Mouse (Mus musculus) hindbrain, embryonic 10.5 days (tissue): ENCODE data around the gene Opn5. TPM values are rescaled to one million over a fixed set of nuclear protein-coding genes. Genes with fewer than 3 reads are reported as not detected.

ENCODE experiments used
- DNase-seq: peaks from one replicate; pipeline ENCODE4 v3.0.0-alpha.2; 2017; ENCODE audit warnings: low spot score
- H3K27ac ChIP-seq: fragments of 300-500 bp; sonication (generic); 2 replicates; pipeline ENCODE4 v1.5.1; 2016; ENCODE audit warnings: mild to moderate bottlenecking, moderate library complexity
- H3K27me3 ChIP-seq: fragments of 300-500 bp; sonication (generic); 2 replicates; pipeline ENCODE4 v1.6.1; 2016; ENCODE audit warnings: mild to moderate bottlenecking; ENCODE audit not compliant: poor library complexity, insufficient read depth, severe bottlenecking
- H3K36me3 ChIP-seq: fragments of 300-500 bp; sonication (generic); 2 replicates; pipeline ENCODE4 v1.6.1; 2016; ENCODE audit warnings: mild to moderate bottlenecking, moderate library complexity
- H3K4me1 ChIP-seq: fragments of 300-500 bp; sonication (generic); replicated peaks from 2 replicates; pipeline ENCODE4 v1.6.1; 2016; ENCODE audit warnings: mild to moderate bottlenecking
- H3K4me3 ChIP-seq: fragments of 300-500 bp; sonication (generic); 2 replicates; pipeline ENCODE4 v1.5.1; 2016; ENCODE audit warnings: mild to moderate bottlenecking, moderate library complexity
- H3K9me3 ChIP-seq: fragments of 300-500 bp; sonication (generic); 2 replicates; pipeline ENCODE4 v1.6.1; 2016; ENCODE audit warnings: mild to moderate bottlenecking, moderate library complexity
- WGBS: fragments of 180-500 bp; shearing (Covaris S2); methylation state at CpG from one replicate; pipeline ENCODE4 v1.1.7; 2016; 5-methylcytosine and 5-hydroxymethylcytosine counted together
- polyA plus RNA-seq: library from polyadenylated mRNA; unstranded; fragments of >200 nt; fragmentation: Nextera tagmentation; extraction: Ambion mirVana; gene quantifications from 2 replicates; pipeline ENCODE4 v1.2.1, GENCODE M21; 2016

The Opn5 gene
- 0.08 TPM in 1 of 2 replicates, not detected in the other for polyA plus RNA-seq

DNA sequence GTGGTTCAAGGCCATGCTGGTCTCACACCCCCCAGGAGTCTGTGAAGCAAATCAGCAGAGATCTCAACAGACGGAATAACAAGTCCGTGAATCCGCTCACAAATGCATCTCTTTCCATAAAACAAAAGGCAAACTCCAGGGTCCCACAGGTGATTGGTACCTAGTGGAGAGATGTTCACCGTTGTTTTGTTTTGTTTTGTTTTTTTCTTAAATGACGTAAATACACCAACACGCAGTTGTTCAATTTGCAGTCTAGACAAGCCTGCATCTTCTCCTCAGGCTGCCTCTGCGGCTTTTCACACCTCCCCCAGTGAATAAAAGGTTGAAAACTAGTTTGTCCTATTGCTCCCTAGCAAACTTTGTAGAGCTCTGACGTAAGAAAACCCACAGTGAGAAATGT is at the start of gene Opn5:
Gene Opn5 (minus strand): TSS at position 101 of the 400 bp plus-strand sequence.
- no peak for DNase-seq
- Histone ChIP-seq H3K4me3 (no peak within 1 kb of the TSS), H3K27me3 (no peaks in the 10 kb centered on the region), H3K9me3 (no peaks in the 10 kb centered on the region), H3K36me3 (no peaks in the 10 kb centered on the region), H3K4me1 (peaks cover 5% of the 10 kb centered on the region; the same call in 1 of the 2 replicates), H3K27ac (no peak within 1 kb of the TSS)
- WGBS = 85% methylated on average over 8 of the region's 8 CpGs

DNA sequence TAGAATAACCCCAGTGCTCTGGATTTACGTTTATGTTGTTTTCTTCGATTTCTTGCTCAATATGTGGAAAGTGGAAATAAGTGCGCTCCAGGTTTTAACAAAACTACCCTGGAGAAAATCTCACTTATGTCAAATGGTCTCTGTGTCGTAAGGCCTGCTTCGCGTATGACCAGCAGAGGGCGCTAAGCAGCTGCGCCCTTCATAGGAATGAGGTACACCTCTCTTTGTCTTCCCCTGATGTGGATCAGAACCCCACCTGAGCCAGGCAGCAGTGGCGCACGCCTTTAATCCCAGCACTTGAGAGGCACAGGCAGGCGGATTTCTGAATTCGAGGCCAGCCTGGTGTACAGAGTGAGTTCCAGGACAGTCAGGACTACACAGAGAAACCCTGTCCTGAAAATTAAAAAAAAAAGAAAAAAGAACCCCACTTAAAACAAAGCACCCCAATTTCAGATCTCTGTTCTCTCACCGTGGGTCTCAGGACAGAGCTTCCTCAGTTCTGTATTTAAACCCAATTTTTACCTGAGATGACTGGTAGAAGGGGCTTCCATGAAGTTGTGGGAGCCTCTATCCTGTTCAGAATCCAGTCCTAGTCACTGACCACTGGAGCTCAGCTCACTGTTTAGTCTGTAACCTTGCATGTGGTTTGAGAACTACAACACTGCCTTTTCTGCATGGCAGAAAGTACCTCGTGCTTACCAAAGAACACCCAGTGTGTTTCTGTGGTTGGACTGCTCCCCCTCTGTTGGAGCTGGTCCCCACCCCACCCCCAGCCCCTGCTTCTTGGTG is 47.6 kb upstream of the Opn5 start:
- 29% methylated on average over 14 of the region's 14 CpGs for WGBS
- Histone ChIP-seq H3K4me1 (no peaks in the 10 kb centered on the region), H3K9me3 (no peaks in the 10 kb centered on the region), H3K4me3 (no peak overlapping the region), H3K27me3 (no peaks in the 10 kb centered on the region), H3K27ac (no peak overlapping the region; the same call in 1 of the 2 replicates), H3K36me3 (no peaks in the 10 kb centered on the region)
- DNase-seq = peak; percentile 66

DNA sequence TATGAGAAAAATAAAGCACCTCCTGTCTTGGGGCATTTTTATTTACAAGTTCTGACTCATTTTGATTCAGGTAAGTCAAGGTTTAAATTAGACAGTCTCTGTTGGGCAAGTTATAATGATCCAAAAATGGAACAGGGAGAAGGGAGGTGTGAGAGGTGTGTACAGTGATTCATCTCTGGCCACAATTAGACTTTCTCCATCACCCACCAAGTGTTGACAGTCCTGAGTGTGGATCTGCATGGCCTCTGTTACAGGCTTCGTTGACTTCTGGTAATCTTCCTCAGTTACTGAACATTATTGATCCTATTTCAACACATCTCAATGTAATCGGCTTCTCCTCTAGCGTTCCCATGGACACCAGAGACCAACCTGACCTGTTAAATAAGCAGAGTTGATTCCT is 32.2 kb upstream of the Opn5 start:
- no peak for DNase-seq
- Histone ChIP-seq H3K4me3 (no peak overlapping the region), H3K36me3 (no peaks in the 10 kb centered on the region), H3K4me1 (no peaks in the 10 kb centered on the region), H3K27ac (no peak overlapping the region), H3K27me3 (no peaks in the 10 kb centered on the region), H3K9me3 (no peaks in the 10 kb centered on the region)
- 91% methylated on average over 3 of the region's 3 CpGs for WGBS

DNA sequence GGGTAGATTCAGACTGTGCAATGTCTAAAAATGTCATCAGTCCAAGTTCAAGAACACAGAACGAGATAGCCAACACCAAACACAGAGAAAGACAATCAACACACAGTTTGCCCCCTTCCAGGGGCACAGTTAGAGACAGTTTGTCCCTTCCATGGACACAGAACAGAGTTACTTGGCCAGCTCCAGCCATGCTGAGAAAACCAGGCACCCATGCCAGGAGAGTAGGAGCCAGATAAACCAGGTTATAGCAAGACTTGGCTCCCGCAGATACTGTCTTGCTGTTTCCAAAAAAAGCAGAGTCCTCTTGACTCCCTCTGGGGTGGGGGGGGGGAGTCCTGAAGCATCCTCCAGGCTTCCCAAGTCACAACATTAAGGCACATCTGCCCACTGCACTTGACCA is 19.0 kb upstream of the Opn5 start:
- H3K27me3 ChIP-seq = no peaks in the 10 kb centered on the region
- WGBS = 88% methylated on average over 2 of the region's 2 CpGs
- no peak for DNase-seq
- no peak overlapping the region for H3K4me3 ChIP-seq
- H3K9me3 ChIP-seq = no peaks in the 10 kb centered on the region
- H3K4me1 ChIP-seq = no peaks in the 10 kb centered on the region
- no peak overlapping the region for H3K27ac ChIP-seq
- no peaks in the 10 kb centered on the region for H3K36me3 ChIP-seq

DNA sequence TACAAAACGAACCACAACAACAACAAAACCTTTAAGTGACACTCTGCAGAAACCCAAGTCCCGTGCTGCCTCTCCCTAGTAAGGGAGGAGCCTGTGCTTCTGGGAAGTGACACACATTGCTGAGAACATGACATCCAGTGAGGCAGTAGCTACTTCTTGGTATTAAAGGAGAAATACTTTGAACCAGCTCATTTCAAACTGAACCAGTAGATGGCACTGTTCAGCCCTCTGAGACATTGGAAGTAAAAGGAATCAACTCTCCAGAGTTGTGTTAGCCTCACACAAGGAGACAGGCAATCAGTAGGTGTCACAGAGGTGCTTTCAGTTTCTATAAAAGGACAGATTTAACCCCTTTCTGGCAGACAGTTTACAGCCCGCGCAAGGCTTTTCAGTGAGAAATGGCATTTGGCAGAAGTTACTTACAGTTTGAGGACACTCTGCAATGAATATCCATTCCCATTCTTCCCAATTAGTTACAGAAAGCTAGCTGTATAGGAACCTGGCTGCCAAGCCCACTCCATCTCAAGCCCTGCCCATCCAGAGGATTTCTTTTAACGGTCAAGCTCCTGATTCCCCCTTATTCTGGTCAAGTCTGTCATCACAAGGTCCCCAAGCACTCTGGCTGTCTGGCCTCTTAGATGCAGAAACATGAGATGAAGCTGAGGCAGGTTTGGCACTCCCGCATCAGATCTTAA is 2.0 kb upstream of the Opn5 start:
- WGBS = 39% methylated on average over 6 of the region's 6 CpGs
- Histone ChIP-seq H3K36me3 (no peaks in the 10 kb centered on the region), H3K4me1 (peaks cover 4% of the 10 kb centered on the region; the same call in 1 of the 2 replicates), H3K27ac (no peak overlapping the region), H3K27me3 (no peaks in the 10 kb centered on the region), H3K4me3 (no peak overlapping the region), H3K9me3 (no peaks in the 10 kb centered on the region)
- DNase-seq = peak; percentile 6

DNA sequence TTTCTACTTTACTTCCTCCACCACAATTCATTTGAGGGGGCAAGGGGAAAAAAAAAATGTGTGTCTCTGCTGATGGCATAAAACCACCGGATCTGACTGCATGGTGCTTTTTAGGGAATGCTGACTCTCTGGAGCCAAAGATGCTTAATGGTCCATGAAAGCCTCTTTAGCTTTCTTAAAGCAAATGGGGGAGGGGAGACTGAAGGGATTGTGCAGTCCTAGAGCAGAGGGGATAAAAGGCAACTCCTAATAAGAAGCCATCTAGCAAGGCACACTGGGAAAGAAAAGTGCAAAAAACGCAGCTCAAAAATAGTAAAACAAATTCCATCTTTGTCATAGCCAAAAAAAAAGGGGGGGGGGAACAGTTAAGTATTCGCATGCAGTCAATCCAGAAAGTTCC is 2.9 kb downstream of the Opn5 start:
- no peak overlapping the region for H3K4me3 ChIP-seq
- H3K9me3 ChIP-seq = no peaks in the 10 kb centered on the region
- no peak for DNase-seq
- 33% methylated on average over 3 of the region's 3 CpGs for WGBS
- H3K27ac ChIP-seq = no peak overlapping the region
- H3K4me1 ChIP-seq = peaks cover 5% of the 10 kb centered on the region; the same call in 1 of the 2 replicates
- H3K27me3 ChIP-seq = no peaks in the 10 kb centered on the region
- H3K36me3 ChIP-seq = no peaks in the 10 kb centered on the region

DNA sequence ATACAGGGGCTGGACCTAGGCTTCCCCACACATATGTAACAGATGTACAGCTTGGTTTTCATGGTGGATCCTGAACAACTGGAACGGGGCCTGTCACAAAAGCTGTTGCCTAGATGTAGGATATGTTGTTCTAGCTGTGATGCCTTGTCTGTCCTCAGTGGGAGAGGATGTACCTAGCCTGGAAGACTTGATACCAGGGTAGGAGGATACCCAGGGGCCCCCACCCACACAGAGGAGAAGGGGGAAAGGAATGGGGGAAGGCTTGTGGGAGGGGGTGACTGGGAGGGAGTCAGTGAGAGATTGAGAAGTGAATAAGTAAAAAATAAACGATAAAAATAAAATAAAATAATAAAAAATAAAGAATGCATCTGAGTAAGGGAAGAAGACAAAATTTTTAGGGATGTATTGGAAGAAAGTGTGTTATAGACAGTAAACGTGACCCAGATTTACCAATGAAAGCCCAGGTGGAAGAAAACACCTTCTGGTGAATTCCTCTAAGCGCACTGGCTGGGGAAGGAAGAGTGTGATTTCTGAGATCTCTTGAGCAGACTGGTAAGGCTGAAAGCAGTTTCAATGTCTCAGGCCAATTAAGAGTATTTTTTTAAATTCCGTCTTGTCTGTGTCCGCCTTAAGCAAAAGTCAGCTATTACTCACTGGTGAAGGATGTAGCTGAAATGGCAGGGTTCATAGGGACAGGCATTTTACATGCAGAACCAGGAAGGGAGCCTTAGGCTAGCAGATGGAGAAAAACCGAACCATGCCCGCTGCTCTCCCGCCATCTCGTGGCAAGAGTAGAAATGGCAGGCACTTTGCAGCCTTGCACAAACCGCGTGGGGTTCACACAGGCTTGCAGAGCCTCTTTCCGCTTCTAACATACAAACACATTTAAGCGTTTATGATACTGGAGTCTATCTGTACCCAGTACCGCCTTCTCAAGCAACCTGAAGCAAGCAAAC is 8.1 kb downstream of the Opn5 start:
- H3K4me3 ChIP-seq = no peak overlapping the region
- DNase-seq = peak; percentile 86
- peaks cover under 1% of the 10 kb centered on the region; the same call in 1 of the 2 replicates for H3K4me1 ChIP-seq
- no peaks in the 10 kb centered on the region for H3K27me3 ChIP-seq
- no peaks in the 10 kb centered on the region for H3K9me3 ChIP-seq
- H3K36me3 ChIP-seq = no peaks in the 10 kb centered on the region
- 35% methylated on average over 15 of the region's 15 CpGs for WGBS
- H3K27ac ChIP-seq = no peak overlapping the region

DNA sequence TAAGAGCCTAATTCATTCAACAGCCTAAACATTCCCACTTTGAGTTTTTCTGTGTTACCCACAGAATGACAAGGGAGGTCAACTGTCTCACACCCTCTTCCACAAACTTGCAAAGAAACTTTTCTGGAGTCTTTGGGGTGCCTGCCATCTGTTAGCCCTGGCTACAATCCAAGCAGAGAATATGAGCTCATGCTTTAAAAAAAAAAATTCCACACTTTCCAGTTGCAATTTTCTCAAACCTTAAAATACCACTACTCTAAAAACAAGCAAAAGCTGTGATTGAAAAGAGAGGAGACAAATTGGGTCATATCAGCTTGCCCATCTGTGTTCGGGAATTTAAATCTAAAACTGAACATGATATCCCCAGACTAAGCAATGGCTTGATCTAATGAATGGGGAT is 24.7 kb downstream of the Opn5 start:
- Histone ChIP-seq H3K36me3 (no peaks in the 10 kb centered on the region), H3K4me3 (no peak overlapping the region), H3K27me3 (no peaks in the 10 kb centered on the region), H3K9me3 (no peaks in the 10 kb centered on the region), H3K27ac (no peak overlapping the region), H3K4me1 (no peaks in the 10 kb centered on the region)
- 86% methylated on average over 1 of the region's 1 CpGs for WGBS
- DNase-seq = no peak

DNA sequence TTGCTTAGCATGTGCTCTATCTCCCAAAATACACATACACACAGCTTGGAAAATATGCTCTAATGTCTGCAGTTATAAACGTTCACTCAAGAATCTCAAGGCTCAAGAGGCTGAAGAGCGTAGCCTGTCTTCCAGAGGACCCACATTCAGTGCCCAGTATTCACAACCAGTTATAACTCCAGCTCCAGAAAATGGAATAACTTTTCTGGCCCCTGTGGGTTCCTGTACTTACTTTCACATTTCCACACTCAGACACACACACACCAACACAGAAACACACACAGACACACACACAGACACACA is 28.2 kb downstream of the Opn5 start:
- Histone ChIP-seq H3K4me3 (no peak overlapping the region), H3K9me3 (no peaks in the 10 kb centered on the region), H3K36me3 (no peaks in the 10 kb centered on the region), H3K4me1 (no peaks in the 10 kb centered on the region), H3K27ac (no peak overlapping the region), H3K27me3 (no peaks in the 10 kb centered on the region)
- 86% methylated on average over 2 of the region's 2 CpGs for WGBS
- no peak for DNase-seq

DNA sequence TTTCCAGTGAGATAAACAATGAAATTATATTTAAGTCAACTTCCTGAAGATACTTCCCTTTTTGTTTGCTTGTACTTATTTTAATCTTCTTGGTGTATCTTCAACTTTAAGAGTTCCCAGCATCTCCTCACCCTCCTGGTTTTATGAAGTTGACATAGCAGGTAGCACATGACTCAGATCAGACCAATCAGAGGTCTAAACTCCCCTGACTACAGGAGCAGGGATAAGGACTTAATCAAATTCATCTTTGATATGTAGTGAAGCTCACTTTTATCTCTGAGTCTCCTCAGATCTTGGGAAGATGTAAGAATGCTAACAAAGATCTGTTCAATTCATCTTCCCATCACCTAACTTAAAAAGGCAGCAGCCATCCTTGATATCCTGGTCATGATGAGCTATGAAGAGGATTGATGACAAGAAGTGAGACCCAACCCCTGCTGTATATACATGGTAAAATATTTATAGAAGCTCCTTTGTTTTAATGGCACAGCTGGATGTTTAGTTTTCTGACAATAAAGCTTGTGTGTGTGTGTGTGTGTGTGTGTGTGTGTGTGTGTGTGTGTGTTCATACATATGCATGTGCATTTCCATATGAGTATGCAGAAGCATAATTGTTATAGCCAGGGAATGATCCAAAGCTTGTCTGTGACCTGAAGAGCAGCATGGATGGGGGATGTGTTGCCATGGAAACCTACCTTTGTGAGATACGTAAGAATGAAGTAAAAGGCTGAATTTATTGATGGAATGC is 28.7 kb downstream of the Opn5 start:
- DNase-seq = no peak
- 66% methylated on average over 1 of the region's 1 CpGs for WGBS

DNA sequence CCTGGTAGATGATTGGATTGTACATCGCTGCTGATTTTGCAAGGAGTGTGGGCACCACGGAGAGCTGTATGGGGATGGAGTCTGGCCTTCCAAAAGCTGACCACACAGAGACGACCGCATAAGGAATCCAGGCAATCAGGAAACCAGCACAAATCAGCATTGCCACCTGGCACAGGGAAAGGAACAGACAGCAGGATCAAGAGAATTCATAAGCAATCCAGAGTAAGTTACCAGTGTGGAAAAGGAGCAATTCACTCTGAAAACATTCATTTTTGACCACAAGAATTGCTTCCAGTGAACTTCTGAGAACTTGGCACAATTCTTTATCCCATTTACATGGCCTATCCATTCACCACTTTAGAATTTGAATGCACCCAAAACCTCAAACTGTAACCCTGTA is 30.6 kb downstream of the Opn5 start:
- no peaks in the 10 kb centered on the region for H3K27me3 ChIP-seq
- H3K36me3 ChIP-seq = no peaks in the 10 kb centered on the region
- no peaks in the 10 kb centered on the region for H3K4me1 ChIP-seq
- H3K4me3 ChIP-seq = no peak overlapping the region
- H3K27ac ChIP-seq = no peak overlapping the region
- WGBS = 90% methylated on average over 4 of the region's 4 CpGs
- no peaks in the 10 kb centered on the region for H3K9me3 ChIP-seq
- no peak for DNase-seq

More for the DNA sequence above, 28.7 kb downstream of the Opn5 start:
- Histone ChIP-seq H3K27me3 (no peaks in the 10 kb centered on the region), H3K27ac (no peak overlapping the region), H3K9me3 (no peaks in the 10 kb centered on the region), H3K4me1 (no peaks in the 10 kb centered on the region), H3K36me3 (no peaks in the 10 kb centered on the region), H3K4me3 (no peak overlapping the region)

DNA sequence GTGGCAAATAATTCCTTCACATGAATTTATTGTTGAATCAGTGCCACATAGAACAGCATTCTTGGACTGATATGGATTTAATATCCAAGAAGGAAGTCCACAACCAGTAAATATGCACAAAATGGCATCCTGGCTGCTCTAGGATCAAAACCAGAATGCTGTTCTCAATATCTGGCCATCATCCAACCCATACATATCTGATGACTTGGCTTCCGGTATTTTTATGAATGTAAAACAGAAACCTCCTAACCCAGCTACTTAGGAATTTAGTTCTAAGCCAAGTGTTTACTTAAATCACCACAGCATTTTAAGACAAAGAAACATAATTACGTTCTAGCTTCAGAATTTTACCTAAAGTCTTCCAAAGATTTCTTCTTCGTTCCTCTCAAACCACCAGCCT is 31.0 kb downstream of the Opn5 start:
- 87% methylated on average over 3 of the region's 3 CpGs for WGBS
- no peak overlapping the region for H3K27ac ChIP-seq
- no peaks in the 10 kb centered on the region for H3K36me3 ChIP-seq

More for the DNA sequence above, 31.0 kb downstream of the Opn5 start:
- Histone ChIP-seq H3K4me1 (no peaks in the 10 kb centered on the region), H3K27me3 (no peaks in the 10 kb centered on the region), H3K4me3 (no peak overlapping the region), H3K9me3 (no peaks in the 10 kb centered on the region)
- DNase-seq = no peak
